23 mouse cellular contexts compared by ENCODE assay signal in the genomic region with DNA sequence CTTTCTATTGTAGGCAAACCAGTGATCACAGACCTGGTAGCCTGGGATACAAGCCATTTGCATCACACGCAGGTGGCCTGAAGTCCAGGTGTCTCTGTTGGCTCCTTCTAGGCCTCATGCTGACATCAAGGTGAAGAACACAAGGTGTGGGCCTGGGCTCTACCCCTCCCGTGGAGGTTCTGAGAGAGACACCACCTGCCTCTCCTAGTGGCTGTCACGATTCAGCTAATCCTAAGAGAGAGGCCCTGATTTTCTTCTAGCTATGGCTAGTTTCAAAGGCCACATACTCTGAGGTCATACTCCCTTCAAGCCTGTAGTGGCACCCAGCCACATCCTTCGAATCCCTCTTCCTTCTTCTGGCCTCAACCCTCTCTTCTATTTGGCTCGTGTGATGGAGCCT. TPM values are rescaled to one million over a fixed set of nuclear protein-coding genes. Genes with fewer than 3 reads are reported as not detected.
A peak's percentile ranks its signal among the peaks of the same experiment; 100 is the strongest.
DNase-seq lines count a peak whose midpoint lies in the region; ATAC-seq and TF ChIP-seq lines count a peak whose summit lies in the region.
"Had no signal": no experiment of that assay in that cellular context is flagged by ENCODE, and none has a peak within 500 bp of the region (broad histone marks: within the 10 kb centered on the region; RNA-seq: fewer than 3 reads in every experiment).

No protein-coding gene starts in this region.

- no peak for TF ChIP-seq CTCF in lung, postnatal 0 days (IDR thresholded peaks at IDR 0.05)

- H3K27ac ChIP-seq in heart, embryonic 12.5 days (ENCODE audit: poor library complexity, severe bottlenecking): no peak overlapping the region
- no peak overlapping the region for H3K27ac ChIP-seq in neural tube, embryonic 11.5 days (ENCODE audit: low read depth, low read length)
- H3K27ac ChIP-seq in neural tube, embryonic 15.5 days (replicated peaks): no peak overlapping the region
- H3K27ac ChIP-seq in lung, postnatal 0 days (ENCODE audit: low read length): no peak overlapping the region
- H3K27ac ChIP-seq: embryonic facial prominence, embryonic 15.5 days; hindbrain, embryonic 14.5 days; limb, embryonic 12.5 days; midbrain, embryonic 13.5 days; neural tube, embryonic 13.5 days had no signal

- 64% methylated on average over 5 of the region's 5 CpGs for WGBS in heart, embryonic 12.5 days
- 75% methylated on average over 5 of the region's 5 CpGs for WGBS in neural tube, embryonic 11.5 days
- WGBS in neural tube, embryonic 15.5 days: 81% methylated on average over 5 of the region's 5 CpGs
- 54% methylated on average over 5 of the region's 5 CpGs for WGBS in lung, postnatal 0 days

- no peak for ATAC-seq in heart, embryonic 12.5 days (ENCODE audit: insufficient number of reproducible peaks, low FRiP score)
- ATAC-seq in neural tube, embryonic 11.5 days (ENCODE audit: insufficient read depth, low FRiP score, low TSS enrichment): no peak
- ATAC-seq in neural tube, embryonic 15.5 days (ENCODE audit: low FRiP score): no peak
- ATAC-seq in lung, postnatal 0 days: no peak
- ATAC-seq: forebrain, embryonic 16.5 days; inflammation-experienced regulatory T-cells, adult 6 months; liver, postnatal 0 days; midbrain, embryonic 13.5 days had no signal

- peaks cover 4% of the 10 kb centered on the region for H3K4me1 ChIP-seq in heart, embryonic 12.5 days (replicated peaks)
- no peaks in the 10 kb centered on the region for H3K4me1 ChIP-seq in neural tube, embryonic 11.5 days (ENCODE audit: control insufficient read depth, insufficient read depth, low read length)
- no peaks in the 10 kb centered on the region for H3K4me1 ChIP-seq in neural tube, embryonic 15.5 days
- H3K4me1 ChIP-seq in lung, postnatal 0 days (ENCODE audit: insufficient read depth, low read depth, low read length): no peaks in the 10 kb centered on the region
- H3K4me1 ChIP-seq: embryonic facial prominence, embryonic 15.5 days; limb, embryonic 12.5 days; midbrain, embryonic 13.5 days; neural tube, embryonic 13.5 days had no signal

- no peaks in the 10 kb centered on the region for H3K9me3 ChIP-seq in heart, embryonic 12.5 days (replicated peaks)
- H3K9me3 ChIP-seq in neural tube, embryonic 11.5 days (ENCODE audit: control insufficient read depth, low read length): no peaks in the 10 kb centered on the region
- H3K9me3 ChIP-seq in neural tube, embryonic 15.5 days (replicated peaks): no peaks in the 10 kb centered on the region
- no peaks in the 10 kb centered on the region for H3K9me3 ChIP-seq in lung, postnatal 0 days (ENCODE audit: low read length)
- H3K9me3 ChIP-seq: embryonic facial prominence, embryonic 15.5 days; limb, embryonic 12.5 days; midbrain, embryonic 13.5 days; neural tube, embryonic 13.5 days had no signal

- H3K4me3 ChIP-seq in heart, embryonic 12.5 days: no peak overlapping the region
- H3K4me3 ChIP-seq in neural tube, embryonic 11.5 days (ENCODE audit: low read depth, low read length): no peak overlapping the region
- no peak overlapping the region for H3K4me3 ChIP-seq in neural tube, embryonic 15.5 days (replicated peaks)
- H3K4me3 ChIP-seq in lung, postnatal 0 days (ENCODE audit: low read depth, low read length): no peak overlapping the region
- H3K4me3 ChIP-seq: embryonic facial prominence, embryonic 15.5 days; limb, embryonic 12.5 days; midbrain, embryonic 13.5 days; neural tube, embryonic 13.5 days had no signal

- TF ChIP-seq EP300 in lung, postnatal 0 days (IDR thresholded peaks at IDR 0.05): no peak

- H3K27me3 ChIP-seq in heart, embryonic 12.5 days (replicated peaks): peaks cover 5% of the 10 kb centered on the region; the same call in 1 of the 2 replicates
- no peaks in the 10 kb centered on the region for H3K27me3 ChIP-seq in neural tube, embryonic 11.5 days (ENCODE audit: control insufficient read depth, insufficient read depth, low read length)
- no peaks in the 10 kb centered on the region for H3K27me3 ChIP-seq in neural tube, embryonic 15.5 days (replicated peaks)
- H3K27me3 ChIP-seq in lung, postnatal 0 days (replicated peaks; ENCODE audit: insufficient read depth, low read length): no peaks in the 10 kb centered on the region
- H3K27me3 ChIP-seq: embryonic facial prominence, embryonic 15.5 days; limb, embryonic 12.5 days; midbrain, embryonic 13.5 days; neural tube, embryonic 13.5 days had no signal

- H3K4me2 ChIP-seq in heart, embryonic 12.5 days: no peak overlapping the region
- no peak overlapping the region for H3K4me2 ChIP-seq in neural tube, embryonic 11.5 days (ENCODE audit: low read depth)
- H3K4me2 ChIP-seq in neural tube, embryonic 15.5 days: no peak overlapping the region
- H3K4me2 ChIP-seq in lung, postnatal 0 days (replicated peaks; ENCODE audit: low read depth, low read length): no peak overlapping the region
- H3K4me2 ChIP-seq: embryonic facial prominence, embryonic 15.5 days; hindbrain, embryonic 14.5 days; limb, embryonic 12.5 days; liver, embryonic 11.5 days; midbrain, embryonic 13.5 days; neural tube, embryonic 13.5 days had no signal

- H3K36me3 ChIP-seq in heart, embryonic 12.5 days: no peaks in the 10 kb centered on the region
- H3K36me3 ChIP-seq in neural tube, embryonic 11.5 days (ENCODE audit: control insufficient read depth, insufficient read depth, low read length): no peaks in the 10 kb centered on the region
- H3K36me3 ChIP-seq in neural tube, embryonic 15.5 days: no peaks in the 10 kb centered on the region
- no peaks in the 10 kb centered on the region for H3K36me3 ChIP-seq in lung, postnatal 0 days (ENCODE audit: insufficient read depth, low read length)
- H3K36me3 ChIP-seq: embryonic facial prominence, embryonic 15.5 days; limb, embryonic 12.5 days; midbrain, embryonic 13.5 days; neural tube, embryonic 13.5 days had no signal

- H3K9ac ChIP-seq in heart, embryonic 12.5 days: no peak overlapping the region
- H3K9ac ChIP-seq in neural tube, embryonic 11.5 days (ENCODE audit: low read length): no peak overlapping the region
- no peak overlapping the region for H3K9ac ChIP-seq in neural tube, embryonic 15.5 days (replicated peaks)
- no peak overlapping the region for H3K9ac ChIP-seq in lung, postnatal 0 days (replicated peaks; ENCODE audit: low read depth)
- H3K9ac ChIP-seq: embryonic facial prominence, embryonic 15.5 days; hindbrain, embryonic 14.5 days; limb, embryonic 12.5 days; liver, postnatal 0 days; midbrain, embryonic 13.5 days; neural tube, embryonic 13.5 days had no signal

- peak; percentile 59 for DNase-seq in heart, adult 11 months
- DNase-seq in neural tube, embryonic 11.5 days (ENCODE audit: low spot score): peak; percentile 2
- peak; percentile 95 for DNase-seq in cerebellum, adult 11-12 months
- peak; percentile 61 to 75 for DNase-seq in cerebellum, postnatal 10 days
- no peak for DNase-seq in lung, postnatal 0 days (ENCODE audit: low spot score)
- DNase-seq in left cerebral cortex, adult 11 months (ENCODE audit: low spot score): no peak
- DNase-seq: adrenal gland, postnatal 14 days; gastrocnemius, postnatal 10 days; kidney, adult 8-10 months; kidney, postnatal 10 days; liver, postnatal 0 days; lung, postnatal 10 days; thymus, postnatal 25 days had no signal

RNA-seq across cellular contexts. Expression of a gene that starts 12.2 kb away (rescaled TPM):
- 10.1 TPM in 2 replicates for polyA plus RNA-seq in heart, embryonic 12.5 days (2016; fragmentation: Nextera tagmentation; extraction: Ambion mirVana)
- polyA plus RNA-seq in neural tube, embryonic 11.5 days (2014; fragmentation: Nextera tagmentation; extraction: Ambion mirVana): 11.4 and 14.7 TPM in 2 replicates
- 47.1 and 57.2 TPM in 2 replicates for polyA plus RNA-seq in neural tube, embryonic 15.5 days (2015; fragmentation: Nextera tagmentation; extraction: Ambion mirVana)
- 0.20 and 0.27 TPM in 2 replicates for polyA plus RNA-seq in lung, postnatal 0 days (2015; fragmentation: Nextera tagmentation; extraction: Ambion mirVana)
- polyA plus RNA-seq: liver, postnatal 0 days had no signal

RNA-seq across cellular contexts. Expression of a gene that starts 52.7 kb away (rescaled TPM):
- polyA plus RNA-seq in heart, embryonic 12.5 days (2016; fragmentation: Nextera tagmentation; extraction: Ambion mirVana): 12.2 and 14.4 TPM in 2 replicates
- polyA plus RNA-seq in neural tube, embryonic 11.5 days (2014; fragmentation: Nextera tagmentation; extraction: Ambion mirVana): 11.6 and 11.7 TPM in 2 replicates
- polyA plus RNA-seq in neural tube, embryonic 15.5 days (2015; fragmentation: Nextera tagmentation; extraction: Ambion mirVana): 17.0 and 18.4 TPM in 2 replicates
- polyA plus RNA-seq in lung, postnatal 0 days (2015; fragmentation: Nextera tagmentation; extraction: Ambion mirVana): 10.6 and 13.8 TPM in 2 replicates

Comparison
In these comparisons a context has a peak if more than half of its experiments do, and no peak if none do; other contexts are left out.
1. DNase-seq: peak in heart, adult 11 months (single experiment), neural tube, embryonic 11.5 days (single experiment), cerebellum, adult 11-12 months (single experiment) and cerebellum, postnatal 10 days (2 of 2); none in lung, postnatal 0 days (single experiment) and left cerebral cortex, adult 11 months (single experiment).